Mouse (Mus musculus): Measurements from ENCODE around the gene Prkg1. TPM values are rescaled to one million over a fixed set of nuclear protein-coding genes. Genes with fewer than 3 reads are reported as not detected.

Gene Prkg1
- polyA plus RNA-seq, 1 experiment from 2014 or later: 4.1 TPM

GRCm38 (mm10) chr19:30844916-30845315 lies 919.9 kb downstream of the Prkg1 start:
- Histone ChIP-seq H3K9me3 (no peaks in the 10 kb centered on the region), H3K36me3 (no peaks in the 10 kb centered on the region), H3K27me3 (ENCODE audit: insufficient read depth, poor library complexity, severe bottlenecking) (no peaks in the 10 kb centered on the region), H3K27ac (no peak overlapping the region), H3K4me3 (no peak overlapping the region), H3K4me1 (replicated peaks) (peaks cover 3% of the 10 kb centered on the region; the same call in 1 of the 2 replicates)
- DNase-seq (ENCODE audit: low spot score): no peak
- 77% methylated on average over 4 of the region's 4 CpGs for WGBS

- H3K27me3 ChIP-seq (ENCODE audit: insufficient read depth, poor library complexity, severe bottlenecking): no peaks in the 10 kb centered on the region
- 81% methylated on average over 4 of the region's 4 CpGs for WGBS
- H3K4me1 ChIP-seq (replicated peaks): peaks cover 3% of the 10 kb centered on the region; the same call in 1 of the 2 replicates
- no peak overlapping the region for H3K4me3 ChIP-seq
- H3K36me3 ChIP-seq: no peaks in the 10 kb centered on the region
- H3K27ac ChIP-seq: peak overlapping the region; percentile 35; the same call in 1 of the 2 replicates
- DNase-seq (ENCODE audit: low spot score): no peak
- no peaks in the 10 kb centered on the region for H3K9me3 ChIP-seq
These were observed 921.2 kb downstream of the Prkg1 start for GRCm38 (mm10) chr19:30843637-30844036.

GRCm38 (mm10) chr19:30843052-30843564 lies 921.7 kb downstream of the Prkg1 start:
- 15% methylated on average over 4 of the region's 4 CpGs for WGBS
- H3K27me3 ChIP-seq (ENCODE audit: insufficient read depth, poor library complexity, severe bottlenecking): no peaks in the 10 kb centered on the region
- H3K9me3 ChIP-seq: no peaks in the 10 kb centered on the region
- no peaks in the 10 kb centered on the region for H3K36me3 ChIP-seq
- no peak for DNase-seq (ENCODE audit: low spot score)
- no peak overlapping the region for H3K27ac ChIP-seq
- H3K4me1 ChIP-seq (replicated peaks): peaks cover 3% of the 10 kb centered on the region; the same call in 1 of the 2 replicates
- H3K4me3 ChIP-seq: no peak overlapping the region

- H3K4me1 ChIP-seq (replicated peaks): peaks cover 3% of the 10 kb centered on the region; the same call in 1 of the 2 replicates
- no peaks in the 10 kb centered on the region for H3K27me3 ChIP-seq (ENCODE audit: insufficient read depth, poor library complexity, severe bottlenecking)
- no peak overlapping the region for H3K4me3 ChIP-seq
- no peaks in the 10 kb centered on the region for H3K9me3 ChIP-seq
- no peak overlapping the region for H3K27ac ChIP-seq
- no peak for DNase-seq (ENCODE audit: low spot score)
- H3K36me3 ChIP-seq: no peaks in the 10 kb centered on the region
- WGBS: 67% methylated on average over 1 of the region's 1 CpGs
These were observed 922.2 kb downstream of the Prkg1 start for GRCm38 (mm10) chr19:30842640-30843039.

- 24% methylated on average over 1 of the region's 1 CpGs for WGBS
These were observed 931.7 kb downstream of the Prkg1 start for GRCm38 (mm10) chr19:30833045-30833651.

GRCm38 (mm10) chr19:30829231-30829775 lies 935.5 kb downstream of the Prkg1 start:
- DNase-seq (ENCODE audit: low spot score): no peak
- no peaks in the 10 kb centered on the region for H3K27me3 ChIP-seq (ENCODE audit: insufficient read depth, poor library complexity, severe bottlenecking)
- H3K4me1 ChIP-seq (replicated peaks): peaks cover 4% of the 10 kb centered on the region; the same call in 1 of the 2 replicates
- H3K27ac ChIP-seq: no peak overlapping the region
- H3K36me3 ChIP-seq: no peaks in the 10 kb centered on the region
- 84% methylated on average over 7 of the region's 7 CpGs for WGBS
- H3K9me3 ChIP-seq: no peaks in the 10 kb centered on the region
- H3K4me3 ChIP-seq: no peak overlapping the region

More at GRCm38 (mm10) chr19:30833045-30833651, 931.7 kb downstream of the Prkg1 start:
- Histone ChIP-seq H3K9me3 (no peaks in the 10 kb centered on the region), H3K27me3 (ENCODE audit: insufficient read depth, poor library complexity, severe bottlenecking) (no peaks in the 10 kb centered on the region), H3K36me3 (no peaks in the 10 kb centered on the region), H3K4me3 (no peak overlapping the region), H3K27ac (no peak overlapping the region), H3K4me1 (replicated peaks) (peaks cover 4% of the 10 kb centered on the region; the same call in 1 of the 2 replicates)
- DNase-seq (ENCODE audit: low spot score): no peak

GRCm38 (mm10) chr19:30827820-30828219 lies 937.0 kb downstream of the Prkg1 start:
- Histone ChIP-seq H3K36me3 (no peaks in the 10 kb centered on the region), H3K27ac (no peak overlapping the region), H3K4me1 (replicated peaks) (no peaks in the 10 kb centered on the region), H3K27me3 (ENCODE audit: insufficient read depth, poor library complexity, severe bottlenecking) (no peaks in the 10 kb centered on the region), H3K9me3 (no peaks in the 10 kb centered on the region), H3K4me3 (no peak overlapping the region)
- no peak for DNase-seq (ENCODE audit: low spot score)
- WGBS: 85% methylated on average over 3 of the region's 3 CpGs

GRCm38 (mm10) chr19:30826106-30826505 lies 938.7 kb downstream of the Prkg1 start:
- Histone ChIP-seq H3K27me3 (ENCODE audit: insufficient read depth, poor library complexity, severe bottlenecking) (no peaks in the 10 kb centered on the region), H3K36me3 (no peaks in the 10 kb centered on the region), H3K4me3 (no peak overlapping the region), H3K4me1 (replicated peaks) (no peaks in the 10 kb centered on the region), H3K9me3 (no peaks in the 10 kb centered on the region), H3K27ac (no peak overlapping the region)
- WGBS: 70% methylated on average over 2 of the region's 2 CpGs
- DNase-seq (ENCODE audit: low spot score): no peak

- Histone ChIP-seq H3K27ac (no peak overlapping the region), H3K4me3 (no peak overlapping the region), H3K36me3 (no peaks in the 10 kb centered on the region), H3K4me1 (replicated peaks) (no peaks in the 10 kb centered on the region), H3K27me3 (ENCODE audit: insufficient read depth, poor library complexity, severe bottlenecking) (no peaks in the 10 kb centered on the region), H3K9me3 (no peaks in the 10 kb centered on the region)
- DNase-seq (ENCODE audit: low spot score): no peak
- 87% methylated on average over 6 of the region's 6 CpGs for WGBS
These were observed 949.2 kb downstream of the Prkg1 start for GRCm38 (mm10) chr19:30815661-30816060.

GRCm38 (mm10) chr19:30806265-30806664 lies 958.6 kb downstream of the Prkg1 start:
- DNase-seq (ENCODE audit: low spot score): no peak
- H3K4me1 ChIP-seq (replicated peaks): no peaks in the 10 kb centered on the region
- H3K36me3 ChIP-seq: no peaks in the 10 kb centered on the region
- no peak overlapping the region for H3K4me3 ChIP-seq
- H3K9me3 ChIP-seq: no peaks in the 10 kb centered on the region
- no peak overlapping the region for H3K27ac ChIP-seq
- WGBS: 85% methylated on average over 5 of the region's 5 CpGs
- H3K27me3 ChIP-seq (ENCODE audit: insufficient read depth, poor library complexity, severe bottlenecking): no peaks in the 10 kb centered on the region

- Histone ChIP-seq H3K27ac (no peak overlapping the region), H3K4me1 (replicated peaks) (no peaks in the 10 kb centered on the region), H3K4me3 (no peak overlapping the region), H3K9me3 (no peaks in the 10 kb centered on the region), H3K27me3 (ENCODE audit: insufficient read depth, poor library complexity, severe bottlenecking) (no peaks in the 10 kb centered on the region), H3K36me3 (no peaks in the 10 kb centered on the region)
- DNase-seq (ENCODE audit: low spot score): no peak
- WGBS: 82% methylated on average over 2 of the region's 2 CpGs
These were observed 984.0 kb downstream of the Prkg1 start for GRCm38 (mm10) chr19:30780803-30781202.

- H3K27me3 ChIP-seq (ENCODE audit: insufficient read depth, poor library complexity, severe bottlenecking): no peaks in the 10 kb centered on the region
- H3K36me3 ChIP-seq: no peaks in the 10 kb centered on the region
- WGBS: 51% methylated on average over 1 of the region's 1 CpGs
- no peak overlapping the region for H3K27ac ChIP-seq
- H3K9me3 ChIP-seq: no peaks in the 10 kb centered on the region
- no peak for DNase-seq (ENCODE audit: low spot score)
- no peaks in the 10 kb centered on the region for H3K4me1 ChIP-seq (replicated peaks)
- H3K4me3 ChIP-seq: no peak overlapping the region
These were observed 996.5 kb downstream of the Prkg1 start for GRCm38 (mm10) chr19:30768316-30768715.

GRCm38 (mm10) chr19:30744426-30744825 lies 1020.4 kb downstream of the Prkg1 start:
- no peak for DNase-seq (ENCODE audit: low spot score)
- Histone ChIP-seq H3K4me3 (no peak overlapping the region), H3K27ac (no peak overlapping the region), H3K4me1 (replicated peaks) (no peaks in the 10 kb centered on the region), H3K36me3 (no peaks in the 10 kb centered on the region), H3K9me3 (no peaks in the 10 kb centered on the region), H3K27me3 (ENCODE audit: insufficient read depth, poor library complexity, severe bottlenecking) (no peaks in the 10 kb centered on the region)

Measured in hindbrain, embryonic 10.5 days (tissue).